Mouse (Mus musculus) adrenal gland, postnatal 4 days (tissue): ENCODE results near the gene Oscar. TPM values are rescaled to one million over a fixed set of nuclear protein-coding genes. Genes with fewer than 3 reads are reported as not detected.

Source experiments
- DNase-seq, 2 experiments: peaks; one replicate each; pipeline ENCODE4 v3.0.0; 2021 to 2022; ENCODE audit warnings: low spot score in 2 of 2, mixed read lengths in 2 of 2
- microRNA-seq: library from miRNA; unstranded; fragments of <30 nt; microRNA quantifications from one replicate; pipeline ENCODE4 v1.2.0, GENCODE M21; 2021
- total RNA-seq, 2 experiments: library from RNA; stranded (reverse); gene quantifications; 2 replicates each; pipeline ENCODE4 v1.2.3; 2021

The Oscar gene
- total RNA-seq, 2 experiments from 2014 or later = 0.28 TPM

DNA sequence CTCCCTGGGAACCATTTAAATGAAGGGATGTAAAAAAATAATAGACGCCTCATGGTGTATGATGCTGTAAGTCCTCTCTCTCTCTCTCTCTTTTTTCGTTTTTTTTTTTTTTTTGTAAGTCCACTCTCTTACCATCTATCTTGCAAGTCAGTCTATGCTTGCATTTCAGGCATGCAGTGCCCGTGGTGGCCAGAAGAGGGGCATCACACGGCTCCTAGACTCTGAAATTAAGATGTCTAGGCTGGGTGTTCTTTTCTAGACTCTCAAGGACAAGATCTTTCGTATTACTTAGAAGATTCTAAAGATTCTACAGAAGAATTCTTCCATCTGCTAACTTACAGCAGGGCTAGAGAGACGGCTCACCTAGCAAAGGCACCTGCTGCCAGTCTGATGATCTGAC, 46.2 kb downstream of the Oscar start:
- no peak for DNase-seq

- no peak for DNase-seq
These were observed 48.6 kb downstream of the Oscar start for GRCm38 (mm10) chr7:3567336-3567735.

Small RNAs within 50 kb of the gene (microRNA-seq; reads per million reads assigned to microRNA genes)
- gene Gm25100 (not detected), gene Mir3572 (2.9 reads per million, percentile 5 among the genes with 10 or more reads in this experiment)

Other genes with a start within 250 kb of the Oscar start
- 1 to 10 TPM; 4.1 to 6.2 TPM for gene Cacng8, start 225.5 kb downstream of the Oscar start, total RNA-seq
- gene Cacng6, start 192.0 kb downstream of the Oscar start, total RNA-seq = 1 to 10 TPM in 1 of 2 experiments, under 1 TPM in 1; 0.39 to 1.5 TPM
- 1 to 10 TPM in 1 of 2 experiments, not detected in 1; 1.0 TPM for gene Tarm1, start 113.5 kb downstream of the Oscar start, total RNA-seq
- 100 to 1,000 TPM; 536 to 561 TPM for gene Ndufa3, start 1.2 kb upstream of the Oscar start, total RNA-seq
- 10 to 100 TPM; 31.8 to 35.5 TPM for gene Tfpt, start 13.8 kb upstream of the Oscar start, total RNA-seq
- gene Prpf31, start 13.8 kb upstream of the Oscar start, total RNA-seq = 10 to 100 TPM; 54.7 to 59.0 TPM
- gene Cnot3, start 29.1 kb upstream of the Oscar start, total RNA-seq = 10 to 100 TPM; 65.7 to 68.9 TPM
- gene Leng1, start 49.7 kb upstream of the Oscar start, total RNA-seq = 10 to 100 TPM in 1 of 2 experiments, 1 to 10 TPM in 1; 9.6 to 10.4 TPM
- 10 to 100 TPM; 11.4 to 17.7 TPM for gene Tmc4, start 61.4 kb upstream of the Oscar start, total RNA-seq
- gene Tsen34, start 76.7 kb upstream of the Oscar start, total RNA-seq = 100 to 1,000 TPM; 136 to 145 TPM
- 10 to 100 TPM; 67.0 to 68.6 TPM for gene Mboat7, start 77.4 kb upstream of the Oscar start, total RNA-seq
- 1,000 to 10,000 TPM; 1,269 to 1,279 TPM for gene Rps9, start 87.8 kb upstream of the Oscar start, total RNA-seq
- 1 to 10 TPM; 2.3 to 2.5 TPM for gene Pirb, start 104.2 kb upstream of the Oscar start, total RNA-seq
- gene Gm15448, start 209.5 kb upstream of the Oscar start, total RNA-seq = 1 to 10 TPM in 1 of 2 experiments, under 1 TPM in 1; 0.59 to 1.0 TPM
- gene Pira2, start 228.9 kb upstream of the Oscar start, total RNA-seq = under 1 TPM; 0.25 to 0.40 TPM